Mouse (Mus musculus) embryonic facial prominence, embryonic 11.5 days (tissue): Measurements from ENCODE around the gene Fabp6. TPM values are rescaled to one million over a fixed set of nuclear protein-coding genes. Genes with fewer than 3 reads are reported as not detected.
A peak's percentile ranks its signal among the peaks of the same experiment; 100 is the strongest.

ENCODE experiments used
- ATAC-seq: fragments of 200-750 bp; cut with Nextera tagmentation; replicated peaks from 2 replicates; pipeline ENCODE4 v1.8.0; 2017; ENCODE audit warnings: low read depth; ENCODE audit not compliant: insufficient number of reproducible peaks, low FRiP score, low TSS enrichment
- DNase-seq: peaks from one replicate; pipeline ENCODE4 v3.0.0-alpha.2; 2015; ENCODE audit warnings: low spot score
- H3K27ac ChIP-seq: fragments of 300-500 bp; sonication (generic); replicated peaks from 2 replicates; pipeline ENCODE4 v1.5.1; 2014; ENCODE audit warnings: mild to moderate bottlenecking, low read depth, low read length, control low read depth
- H3K27me3 ChIP-seq: fragments of 300-500 bp; sonication (generic); 2 replicates; pipeline ENCODE4 v1.6.1; 2014; ENCODE audit warnings: mild to moderate bottlenecking, low read length, moderate library complexity, mixed read lengths; ENCODE audit not compliant: control insufficient read depth, insufficient read depth
- H3K36me3 ChIP-seq: fragments of 300-500 bp; sonication (generic); replicated peaks from 2 replicates; pipeline ENCODE4 v1.6.1; 2014; ENCODE audit warnings: low read depth, mild to moderate bottlenecking, low read length, moderate library complexity, mixed read lengths; ENCODE audit not compliant: control insufficient read depth, insufficient read depth
- H3K4me1 ChIP-seq: fragments of 300-500 bp; sonication (generic); 2 replicates; pipeline ENCODE4 v1.6.1; 2014; ENCODE audit warnings: low read length, mixed read lengths; ENCODE audit not compliant: control insufficient read depth, insufficient read depth
- H3K4me2 ChIP-seq: fragments of 300-500 bp; sonication (generic); 2 replicates; pipeline ENCODE4 v1.6.1; 2014; ENCODE audit warnings: low read depth, mild to moderate bottlenecking, control low read depth, low read length, moderate library complexity
- H3K4me3 ChIP-seq: fragments of 300-500 bp; sonication (generic); 2 replicates; pipeline ENCODE4 v1.5.1; 2014; ENCODE audit warnings: low read depth, low read length, control low read depth
- H3K9ac ChIP-seq: fragments of 300-500 bp; sonication (generic); replicated peaks from 2 replicates; pipeline ENCODE4 v1.6.1; 2014; ENCODE audit warnings: mild to moderate bottlenecking, control low read depth, low read length
- H3K9me3 ChIP-seq: fragments of 300-500 bp; sonication (generic); replicated peaks from 2 replicates; pipeline ENCODE4 v1.6.1; 2016; ENCODE audit warnings: mild to moderate bottlenecking, low read length, inconsistent platforms, mixed read lengths; ENCODE audit not compliant: control insufficient read depth
- WGBS: fragments of 180-500 bp; shearing (Covaris S2); extraction: QIAGEN DNeasy Blood & Tissue Kit; methylation state at CpG from one replicate; pipeline ENCODE4 v1.1.7; 2014; 5-methylcytosine and 5-hydroxymethylcytosine counted together
- polyA plus RNA-seq: library from polyadenylated mRNA; unstranded; fragments of >200 nt; fragmentation: Nextera tagmentation; extraction: Ambion mirVana; gene quantifications from 2 replicates; pipeline ENCODE4 v1.2.1, GENCODE M21; 2014

Fabp6 gene
- polyA plus RNA-seq, 1 experiment from 2014 or later: not detected

GRCm38 (mm10) chr11:43610662-43611033, 9.3 kb upstream of the Fabp6 start:
- no peak overlapping the region for H3K27ac ChIP-seq
- H3K4me3 ChIP-seq: no peak overlapping the region
- no peaks in the 10 kb centered on the region for H3K4me1 ChIP-seq
- H3K4me2 ChIP-seq: no peak overlapping the region
- H3K9ac ChIP-seq: no peak overlapping the region
- DNase-seq: no peak
- H3K9me3 ChIP-seq: no peaks in the 10 kb centered on the region
- no peak for ATAC-seq
- no peaks in the 10 kb centered on the region for H3K36me3 ChIP-seq
- WGBS: 82% methylated on average over 5 of the region's 5 CpGs
- H3K27me3 ChIP-seq: no peaks in the 10 kb centered on the region

- no peak for DNase-seq
- no peaks in the 10 kb centered on the region for H3K36me3 ChIP-seq
- 82% methylated on average over 10 of the region's 10 CpGs for WGBS
Measured at GRCm38 (mm10) chr11:43610006-43610661, 8.8 kb upstream of the Fabp6 start.

GRCm38 (mm10) chr11:43608440-43608839, 7.1 kb upstream of the Fabp6 start:
- Histone ChIP-seq H3K36me3 (no peaks in the 10 kb centered on the region), H3K4me2 (no peak overlapping the region), H3K4me1 (no peaks in the 10 kb centered on the region), H3K27me3 (no peaks in the 10 kb centered on the region), H3K4me3 (no peak overlapping the region), H3K27ac (no peak overlapping the region), H3K9ac (no peak overlapping the region), H3K9me3 (no peaks in the 10 kb centered on the region)
- ATAC-seq: no peak
- no peak for DNase-seq
- 71% methylated on average over 3 of the region's 3 CpGs for WGBS

More at GRCm38 (mm10) chr11:43610006-43610661, 8.8 kb upstream of the Fabp6 start:
- no peak overlapping the region for H3K4me3 ChIP-seq
- H3K27me3 ChIP-seq: no peaks in the 10 kb centered on the region
- no peak for ATAC-seq
- H3K4me2 ChIP-seq: no peak overlapping the region
- H3K27ac ChIP-seq: no peak overlapping the region
- H3K9me3 ChIP-seq: no peaks in the 10 kb centered on the region
- no peaks in the 10 kb centered on the region for H3K4me1 ChIP-seq
- no peak overlapping the region for H3K9ac ChIP-seq

GRCm38 (mm10) chr11:43605859-43606258, 4.5 kb upstream of the Fabp6 start:
- H3K4me2 ChIP-seq: no peak overlapping the region
- H3K27ac ChIP-seq: no peak overlapping the region
- H3K36me3 ChIP-seq: no peaks in the 10 kb centered on the region
- ATAC-seq (no peak), DNase-seq (no peak)
- no peak overlapping the region for H3K9ac ChIP-seq
- WGBS: 86% methylated on average over 6 of the region's 6 CpGs
- H3K4me1 ChIP-seq: no peaks in the 10 kb centered on the region
- no peaks in the 10 kb centered on the region for H3K27me3 ChIP-seq
- no peak overlapping the region for H3K4me3 ChIP-seq
- no peaks in the 10 kb centered on the region for H3K9me3 ChIP-seq

- Histone ChIP-seq H3K4me3 (no peak overlapping the region), H3K36me3 (no peaks in the 10 kb centered on the region), H3K27me3 (no peaks in the 10 kb centered on the region), H3K9me3 (no peaks in the 10 kb centered on the region), H3K27ac (no peak overlapping the region), H3K4me1 (no peaks in the 10 kb centered on the region), H3K4me2 (no peak overlapping the region), H3K9ac (no peak overlapping the region)
- DNase-seq (no peak), ATAC-seq (no peak)
- WGBS: 88% methylated on average over 6 of the region's 6 CpGs
Measured at GRCm38 (mm10) chr11:43604891-43605290, 3.6 kb upstream of the Fabp6 start.

GRCm38 (mm10) chr11:43604207-43604606, 2.9 kb upstream of the Fabp6 start:
- WGBS: 90% methylated on average over 2 of the region's 2 CpGs
- H3K27me3 ChIP-seq: no peaks in the 10 kb centered on the region
- no peaks in the 10 kb centered on the region for H3K4me1 ChIP-seq
- H3K36me3 ChIP-seq: no peaks in the 10 kb centered on the region
- H3K27ac ChIP-seq: no peak overlapping the region
- DNase-seq (no peak), ATAC-seq (no peak)
- no peaks in the 10 kb centered on the region for H3K9me3 ChIP-seq
- H3K9ac ChIP-seq: no peak overlapping the region
- H3K4me3 ChIP-seq: no peak overlapping the region
- no peak overlapping the region for H3K4me2 ChIP-seq

GRCm38 (mm10) chr11:43589530-43590072, 11.7 kb downstream of the Fabp6 start:
- 75% methylated on average over 6 of the region's 6 CpGs for WGBS
- Histone ChIP-seq H3K4me3 (no peak overlapping the region), H3K9ac (no peak overlapping the region), H3K27ac (no peak overlapping the region), H3K36me3 (no peaks in the 10 kb centered on the region; the same call in none of the 2 replicates), H3K27me3 (no peaks in the 10 kb centered on the region), H3K4me1 (no peaks in the 10 kb centered on the region), H3K9me3 (no peaks in the 10 kb centered on the region), H3K4me2 (no peak overlapping the region)
- ATAC-seq: no peak; the same call in 1 of the 2 replicates
- no peak for DNase-seq

GRCm38 (mm10) chr11:43586324-43587090, 14.8 kb downstream of the Fabp6 start, which contains the start of gene 4933415A04Rik:
Gene 4933415A04Rik, plus strand, starts transcription at chr11:43587040.
- Histone ChIP-seq H3K9me3 (no peaks in the 10 kb centered on the region), H3K4me1 (no peaks in the 10 kb centered on the region), H3K27me3 (no peaks in the 10 kb centered on the region), H3K27ac (no peak within 1 kb of the TSS), H3K4me3 (no peak within 1 kb of the TSS), H3K9ac (no peak within 1 kb of the TSS), H3K36me3 (no peaks in the 10 kb centered on the region; the same call in none of the 2 replicates), H3K4me2 (no peak within 1 kb of the TSS)
- ATAC-seq: no peak
- DNase-seq: peak; percentile 88
- WGBS: 73% methylated on average over 7 of the region's 7 CpGs
